Mouse (Mus musculus) adipose tissue, adult 10 weeks (tissue): ENCODE results near the gene Pla2g12b. TPM values are rescaled to one million over a fixed set of nuclear protein-coding genes. Genes with fewer than 3 reads are reported as not detected.

ENCODE experiments used
- polyA plus RNA-seq: library from polyadenylated mRNA; stranded (reverse); fragments of 350-450 nt; fragmentation: Illumina TruSeq; extraction: RNeasy Lipid Tissue Mini Kit (QIAGEN cat#74804); gene quantifications from one replicate; pipeline ENCODE4 v1.2.3, GENCODE M21; 2014; ENCODE audit warnings: low read depth, low replicate concordance

Gene Pla2g12b
- polyA plus RNA-seq: 0.60 TPM

DNA sequence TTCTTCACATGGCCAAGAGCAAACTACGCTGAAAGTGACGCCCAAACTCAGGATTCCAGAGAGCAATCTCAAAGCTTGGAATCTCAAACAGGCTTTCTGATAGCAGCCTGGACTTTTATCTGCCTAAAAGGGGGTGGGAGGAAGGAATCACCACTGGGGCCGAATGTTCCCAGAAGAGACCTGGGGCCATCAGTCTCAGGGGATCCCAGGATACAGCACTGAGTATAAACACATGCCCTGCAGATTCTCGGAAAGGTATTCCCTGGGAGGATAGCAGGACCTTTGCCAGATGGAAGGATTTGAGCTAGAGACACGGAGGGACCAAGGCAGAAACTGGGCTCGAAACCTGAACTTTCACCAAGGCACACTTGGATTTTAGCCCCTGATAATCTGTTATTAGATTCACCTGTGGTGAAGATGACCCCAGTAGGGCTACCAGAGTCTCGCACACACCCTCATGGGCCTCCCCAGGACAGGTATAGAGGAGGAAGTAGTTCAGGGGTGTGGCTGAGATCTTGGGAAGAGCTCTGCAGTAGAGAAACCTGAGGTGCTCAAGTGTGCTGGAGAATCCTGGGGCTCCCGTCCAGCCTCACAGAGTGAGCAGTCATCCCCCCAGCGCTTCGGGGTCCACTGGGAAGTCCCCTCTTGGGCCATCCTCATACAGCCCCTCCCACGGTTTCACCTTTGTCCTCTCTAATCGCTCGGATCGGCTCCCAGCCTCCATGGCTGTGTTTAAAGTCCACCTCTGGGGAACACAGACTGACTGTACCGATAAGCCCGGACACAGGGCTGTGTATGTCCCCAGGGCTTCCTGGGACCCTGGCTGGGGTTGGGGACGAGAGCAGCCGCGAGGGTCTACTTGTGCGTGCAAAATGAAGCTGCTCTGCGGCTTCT, at the start of gene Pla2g12b:
Gene Pla2g12b, plus strand, starts transcription at position 762 of the 894 bp plus-strand sequence.

GRCm38 (mm10) chr10:59395461-59395860, 8.0 kb upstream of the Pla2g12b start, which contains the start of gene Gm10273:
Gene Gm10273, plus strand, starts transcription at chr10:59395632.

GRCm38 (mm10) chr10:59441735-59442134, 38.3 kb downstream of the Pla2g12b start, which contains the start of gene Oit3:
Gene Oit3, minus strand, starts transcription at chr10:59441778.

Other genes with a start within 250 kb of the Pla2g12b start
- 25.1 TPM for gene Sept10, start 181.8 kb upstream of the Pla2g12b start, polyA plus RNA-seq
- 15.5 TPM for gene Sowahc, start 181.7 kb upstream of the Pla2g12b start, polyA plus RNA-seq
- gene P4ha1, start 80.4 kb upstream of the Pla2g12b start, polyA plus RNA-seq: 19.3 TPM
- gene Gm10273, start 8.0 kb upstream of the Pla2g12b start, polyA plus RNA-seq: 2.1 TPM
- 0.72 TPM for gene Oit3, start 38.1 kb downstream of the Pla2g12b start, polyA plus RNA-seq
- gene Gm10322, start 212.4 kb downstream of the Pla2g12b start, polyA plus RNA-seq: not detected
- 7.8 TPM for gene Mcu, start 213.0 kb downstream of the Pla2g12b start, polyA plus RNA-seq